Mouse (Mus musculus) ES-Bruce4 (cell line): ENCODE measurements at regions not wholly inside any gene's neighbourhood (a gene's known extent, or its start where the extent isn't known, plus 50 kb on each side); places are given as distances from the start of the nearest gene placed in this dataset.

Experiments used
- H3K27ac ChIP-seq: 2 replicates; pipeline ENCODE4 v1.5.1; 2012; ENCODE audit warnings: low read length, inconsistent platforms; ENCODE audit not compliant: insufficient read depth
- H3K27me3 ChIP-seq: 2 replicates; pipeline ENCODE4 v1.6.1; 2012; ENCODE audit warnings: mild to moderate bottlenecking, low read length, inconsistent platforms; ENCODE audit not compliant: control insufficient read depth, poor library complexity, insufficient read depth, severe bottlenecking
- H3K36me3 ChIP-seq: 2 replicates; pipeline ENCODE4 v1.6.1; 2012; ENCODE audit warnings: inconsistent platforms, mild to moderate bottlenecking, low read length, moderate library complexity; ENCODE audit not compliant: control insufficient read depth, poor library complexity, insufficient read depth, severe bottlenecking
- H3K4me1 ChIP-seq: one replicate; pipeline ENCODE4 v1.8.1; 2011; ENCODE audit warnings: low read length; ENCODE audit not compliant: control insufficient read depth, insufficient read depth
- H3K4me3 ChIP-seq: 2 replicates; pipeline ENCODE4 v1.5.1; 2011; ENCODE audit warnings: low read depth, mild to moderate bottlenecking, low read length
- H3K9ac ChIP-seq: 2 replicates; pipeline ENCODE4 v1.6.1; 2012; ENCODE audit warnings: low read depth, mild to moderate bottlenecking, inconsistent platforms; ENCODE audit not compliant: poor library complexity, severe bottlenecking
- H3K9me3 ChIP-seq: replicated peaks from 2 replicates; pipeline ENCODE4 v1.6.1; 2012; ENCODE audit warnings: mild to moderate bottlenecking, low read length, inconsistent platforms; ENCODE audit not compliant: control insufficient read depth, poor library complexity, insufficient read depth, severe bottlenecking
- CTCF ChIP-seq: IDR thresholded peaks from one replicate; pipeline ENCODE4 v1.8.1; 2011; ENCODE audit warnings: low read depth, low read length
- EP300 ChIP-seq: IDR thresholded peaks from 2 replicates; pipeline ENCODE4 v1.6.1; 2011; ENCODE audit warnings: low read depth, low read length; ENCODE audit not compliant: insufficient read depth
- POLR2A ChIP-seq: IDR thresholded peaks from one replicate; pipeline ENCODE4 v1.8.1; 2011; ENCODE audit warnings: low read length; ENCODE audit not compliant: insufficient read depth

DNA sequence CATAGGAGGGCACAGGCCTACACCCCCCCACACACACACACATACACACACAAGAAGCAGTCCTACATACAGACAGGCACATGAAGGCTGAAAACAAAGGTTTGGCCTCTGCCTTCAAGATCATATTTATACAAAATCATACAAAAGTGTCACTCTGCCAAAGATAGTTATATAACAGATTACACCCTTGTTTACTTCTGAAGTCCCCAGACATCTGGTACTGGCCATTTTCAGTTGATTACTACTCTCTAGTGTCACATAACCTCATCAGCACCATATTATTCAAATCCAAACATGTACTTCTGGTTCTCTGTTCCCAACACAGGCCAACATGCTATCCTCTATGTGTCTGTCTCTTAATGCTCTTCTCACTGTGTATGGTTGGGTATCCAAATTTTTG lies 619.7 kb downstream of the Nova1 start:
- Histone ChIP-seq H3K36me3 (no peaks in the 10 kb centered on the region), H3K27ac (no peak overlapping the region), H3K4me3 (no peak overlapping the region), H3K9me3 (no peaks in the 10 kb centered on the region), H3K4me1 (no peaks in the 10 kb centered on the region), H3K9ac (no peak overlapping the region), H3K27me3 (no peaks in the 10 kb centered on the region)
- no peak for TF ChIP-seq POLR2A
- TF ChIP-seq CTCF: no peak
- TF ChIP-seq EP300: no peak

DNA sequence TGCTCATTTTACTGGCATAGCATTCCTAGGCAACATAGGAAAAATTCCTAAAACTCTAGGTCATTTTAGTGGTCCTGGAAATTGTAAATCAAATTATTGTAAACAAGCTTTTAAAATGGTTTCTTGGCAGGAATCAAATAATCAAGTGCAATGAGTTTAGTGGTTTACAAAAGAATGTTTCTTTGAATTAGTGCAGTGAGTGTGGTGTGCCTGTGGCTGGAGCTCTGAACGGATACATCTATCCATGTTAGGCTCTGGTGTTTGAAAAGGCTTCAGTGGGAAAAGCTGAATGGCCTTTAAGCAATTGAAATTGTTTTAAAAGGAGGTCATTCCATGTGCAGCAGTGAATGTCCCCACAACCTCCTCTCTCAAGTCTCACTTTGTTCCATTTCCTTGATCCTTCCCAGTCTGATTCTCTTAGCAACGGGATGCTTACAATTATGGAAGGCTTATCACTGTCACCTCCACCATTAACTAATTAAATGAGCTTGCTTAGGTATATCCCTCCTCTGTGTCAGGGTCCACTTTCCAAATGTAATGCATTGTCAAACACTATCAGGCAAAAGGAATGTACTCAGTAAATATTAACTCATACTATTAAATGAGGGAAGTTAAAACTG lies 621.1 kb downstream of the Nova1 start:
- H3K27me3 ChIP-seq: no peaks in the 10 kb centered on the region
- no peak overlapping the region for H3K9ac ChIP-seq
- no peak overlapping the region for H3K4me3 ChIP-seq
- no peaks in the 10 kb centered on the region for H3K9me3 ChIP-seq
- H3K36me3 ChIP-seq: no peaks in the 10 kb centered on the region
- no peak overlapping the region for H3K27ac ChIP-seq
- H3K4me1 ChIP-seq: no peaks in the 10 kb centered on the region
- TF ChIP-seq CTCF: no peak
- no peak for TF ChIP-seq POLR2A
- TF ChIP-seq EP300: no peak

DNA sequence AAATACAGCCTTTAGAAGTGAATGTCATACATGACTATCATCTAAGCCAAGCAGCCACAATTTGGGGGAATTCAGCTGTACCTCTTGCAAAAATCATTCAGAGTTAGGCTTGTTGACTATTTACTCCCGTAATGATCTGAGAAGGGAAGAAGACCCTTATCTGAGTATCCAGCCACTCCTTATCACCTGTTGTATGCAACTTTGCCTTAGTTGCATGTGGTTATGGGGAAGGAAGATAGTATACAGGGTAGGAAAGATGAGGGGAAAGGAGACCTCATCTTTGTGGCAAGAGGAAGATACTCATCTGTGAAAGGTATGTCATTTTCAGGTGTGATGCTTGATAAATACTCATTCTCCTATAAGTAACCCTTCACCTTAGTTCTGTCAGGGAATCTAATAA lies 624.6 kb downstream of the Nova1 start:
- TF ChIP-seq CTCF (no peak), EP300 (no peak), POLR2A (no peak)
- H3K27ac ChIP-seq: no peak overlapping the region
- no peak overlapping the region for H3K9ac ChIP-seq

More for the DNA sequence above, 624.6 kb downstream of the Nova1 start:
- Histone ChIP-seq H3K27me3 (no peaks in the 10 kb centered on the region), H3K4me1 (no peaks in the 10 kb centered on the region), H3K4me3 (no peak overlapping the region), H3K9me3 (no peaks in the 10 kb centered on the region), H3K36me3 (no peaks in the 10 kb centered on the region)
